Mouse (Mus musculus) hindbrain, embryonic 11.5 days (tissue): Measurements from ENCODE around the gene Micu1. TPM values are rescaled to one million over a fixed set of nuclear protein-coding genes. Genes with fewer than 3 reads are reported as not detected.

Source experiments
- ATAC-seq: fragments of 200-750 bp; cut with Nextera tagmentation; 2 replicates; pipeline ENCODE4 v1.8.0; 2017; ENCODE audit warnings: mild to moderate bottlenecking, moderate TSS enrichment, moderate library complexity; ENCODE audit not compliant: low FRiP score
- DNase-seq: peaks from one replicate; pipeline ENCODE4 v3.0.0-alpha.2; 2015; ENCODE audit warnings: low spot score
- H3K27ac ChIP-seq: fragments of 300-500 bp; sonication (generic); 2 replicates; pipeline ENCODE4 v1.5.1; 2014; ENCODE audit warnings: mild to moderate bottlenecking, low read depth, low read length
- H3K27me3 ChIP-seq: fragments of 300-500 bp; sonication (generic); 2 replicates; pipeline ENCODE4 v1.6.1; 2014; ENCODE audit warnings: mild to moderate bottlenecking, low read length, moderate library complexity, mixed read lengths; ENCODE audit not compliant: control insufficient read depth, insufficient read depth
- H3K36me3 ChIP-seq: fragments of 300-500 bp; sonication (generic); 2 replicates; pipeline ENCODE4 v1.6.1; 2014; ENCODE audit warnings: mild to moderate bottlenecking, low read length, moderate library complexity, mixed read lengths; ENCODE audit not compliant: control insufficient read depth, insufficient read depth
- H3K4me1 ChIP-seq: fragments of 300-500 bp; sonication (generic); replicated peaks from 2 replicates; pipeline ENCODE4 v1.6.1; 2014; ENCODE audit warnings: low read length, mixed read lengths; ENCODE audit not compliant: control insufficient read depth, insufficient read depth
- H3K4me2 ChIP-seq: fragments of 300-500 bp; sonication (generic); replicated peaks from 2 replicates; pipeline ENCODE4 v1.6.1; 2014; ENCODE audit warnings: mild to moderate bottlenecking, low read depth, low read length
- H3K4me3 ChIP-seq: fragments of 300-500 bp; sonication (generic); 2 replicates; pipeline ENCODE4 v1.5.1; 2014; ENCODE audit warnings: low read depth, low read length
- H3K9ac ChIP-seq: fragments of 300-500 bp; sonication (generic); 2 replicates; pipeline ENCODE4 v1.6.1; 2014; ENCODE audit warnings: low read depth, low read length
- H3K9me3 ChIP-seq: fragments of 300-500 bp; sonication (generic); 2 replicates; pipeline ENCODE4 v1.6.1; 2016; ENCODE audit warnings: low read length; ENCODE audit not compliant: control insufficient read depth
- WGBS: fragments of 180-500 bp; shearing (Covaris S2); extraction: QIAGEN DNeasy Blood & Tissue Kit; methylation state at CpG from one replicate; pipeline ENCODE4 v1.1.7; 2014; 5-methylcytosine and 5-hydroxymethylcytosine counted together
- polyA plus RNA-seq: library from polyadenylated mRNA; unstranded; fragments of >200 nt; fragmentation: Nextera tagmentation; extraction: Ambion mirVana; gene quantifications from 2 replicates; pipeline ENCODE4 v1.2.1, GENCODE M21; 2014

The Micu1 gene
- polyA plus RNA-seq, 1 experiment from 2014 or later, result 69.0 TPM

GRCm38 (mm10) chr10:59848953-59849352 is 146.7 kb downstream of the Micu1 start:
- WGBS, result 64% methylated on average over 9 of the region's 9 CpGs
- Histone ChIP-seq H3K9me3 (no peaks in the 10 kb centered on the region), H3K4me2 (no peak overlapping the region), H3K36me3 (no peaks in the 10 kb centered on the region), H3K27me3 (no peaks in the 10 kb centered on the region), H3K4me3 (no peak overlapping the region), H3K27ac (no peak overlapping the region), H3K9ac (no peak overlapping the region), H3K4me1 (no peaks in the 10 kb centered on the region)
- no peak for DNase-seq
- ATAC-seq, result no peak

DNA sequence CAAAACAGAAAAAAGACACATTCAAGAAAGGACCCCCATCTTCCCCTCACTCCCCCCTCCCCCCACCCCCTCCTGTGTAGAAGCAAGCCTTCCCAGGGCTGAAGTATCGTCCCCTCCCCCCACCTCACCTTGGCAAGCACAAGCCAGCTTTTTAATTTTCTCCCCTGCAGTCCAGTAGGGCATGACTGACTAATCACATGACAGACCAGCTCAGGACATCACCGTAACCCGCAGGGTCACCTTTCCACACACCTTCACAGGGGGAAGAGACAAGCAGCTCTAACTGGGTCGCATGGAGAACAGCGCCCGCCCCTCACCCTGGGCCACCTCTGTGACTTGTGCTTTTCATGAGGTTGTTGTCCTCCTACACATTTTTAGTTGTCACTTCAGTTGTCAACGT is 147.1 kb downstream of the Micu1 start:
- no peaks in the 10 kb centered on the region for H3K9me3 ChIP-seq
- no peak overlapping the region for H3K4me3 ChIP-seq
- ATAC-seq (no peak), DNase-seq (no peak)
- WGBS, result 73% methylated on average over 7 of the region's 7 CpGs
- no peak overlapping the region for H3K27ac ChIP-seq
- no peak overlapping the region for H3K9ac ChIP-seq
- H3K36me3 ChIP-seq, result no peaks in the 10 kb centered on the region
- no peak overlapping the region for H3K4me2 ChIP-seq
- H3K4me1 ChIP-seq, result no peaks in the 10 kb centered on the region
- H3K27me3 ChIP-seq, result no peaks in the 10 kb centered on the region

- H3K36me3 ChIP-seq, result no peaks in the 10 kb centered on the region
- DNase-seq (no peak), ATAC-seq (no peak)
- no peak overlapping the region for H3K27ac ChIP-seq
- H3K27me3 ChIP-seq, result no peaks in the 10 kb centered on the region
- no peak overlapping the region for H3K4me2 ChIP-seq
- no peaks in the 10 kb centered on the region for H3K4me1 ChIP-seq
- no peak overlapping the region for H3K4me3 ChIP-seq
- H3K9ac ChIP-seq, result no peak overlapping the region
- 81% methylated on average over 5 of the region's 5 CpGs for WGBS
- H3K9me3 ChIP-seq, result no peaks in the 10 kb centered on the region
Measured at GRCm38 (mm10) chr10:59857157-59857556, 154.9 kb downstream of the Micu1 start.

DNA sequence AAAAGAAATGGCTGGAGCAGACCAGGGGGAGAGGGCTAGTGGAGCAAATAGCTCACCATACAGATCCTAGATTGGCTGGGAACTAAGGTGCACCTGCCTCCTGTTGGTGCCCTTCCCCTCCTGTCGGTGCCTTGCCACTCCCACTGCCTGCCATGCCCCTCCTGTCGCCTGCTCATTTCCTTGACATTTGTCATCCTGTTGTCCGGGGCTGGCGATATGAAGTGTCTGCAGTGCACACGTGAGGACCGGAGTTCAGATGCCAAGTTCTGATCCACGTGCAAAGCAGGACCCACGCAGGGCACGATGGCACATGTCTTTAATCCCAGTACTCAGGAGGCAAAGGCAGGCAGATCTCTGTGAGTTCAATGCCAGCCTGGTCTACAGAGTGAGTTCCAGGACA is 158.4 kb downstream of the Micu1 start:
- no peak overlapping the region for H3K4me2 ChIP-seq
- 79% methylated on average over 9 of the region's 9 CpGs for WGBS
- H3K36me3 ChIP-seq, result no peaks in the 10 kb centered on the region
- no peak for ATAC-seq
- no peak overlapping the region for H3K9ac ChIP-seq
- no peak overlapping the region for H3K4me3 ChIP-seq
- no peaks in the 10 kb centered on the region for H3K9me3 ChIP-seq
- peaks cover 8% of the 10 kb centered on the region; the same call in 1 of the 2 replicates for H3K4me1 ChIP-seq
- no peak for DNase-seq
- H3K27me3 ChIP-seq, result no peaks in the 10 kb centered on the region
- no peak overlapping the region for H3K27ac ChIP-seq

GRCm38 (mm10) chr10:59861201-59861600 is 158.9 kb downstream of the Micu1 start:
- Histone ChIP-seq H3K27ac (no peak overlapping the region), H3K36me3 (no peaks in the 10 kb centered on the region), H3K9me3 (no peaks in the 10 kb centered on the region), H3K4me1 (peaks cover 8% of the 10 kb centered on the region; the same call in 1 of the 2 replicates), H3K9ac (no peak overlapping the region), H3K4me3 (no peak overlapping the region), H3K27me3 (no peaks in the 10 kb centered on the region), H3K4me2 (no peak overlapping the region)
- DNase-seq (no peak), ATAC-seq (no peak)
- WGBS, result 81% methylated on average over 10 of the region's 10 CpGs

DNA sequence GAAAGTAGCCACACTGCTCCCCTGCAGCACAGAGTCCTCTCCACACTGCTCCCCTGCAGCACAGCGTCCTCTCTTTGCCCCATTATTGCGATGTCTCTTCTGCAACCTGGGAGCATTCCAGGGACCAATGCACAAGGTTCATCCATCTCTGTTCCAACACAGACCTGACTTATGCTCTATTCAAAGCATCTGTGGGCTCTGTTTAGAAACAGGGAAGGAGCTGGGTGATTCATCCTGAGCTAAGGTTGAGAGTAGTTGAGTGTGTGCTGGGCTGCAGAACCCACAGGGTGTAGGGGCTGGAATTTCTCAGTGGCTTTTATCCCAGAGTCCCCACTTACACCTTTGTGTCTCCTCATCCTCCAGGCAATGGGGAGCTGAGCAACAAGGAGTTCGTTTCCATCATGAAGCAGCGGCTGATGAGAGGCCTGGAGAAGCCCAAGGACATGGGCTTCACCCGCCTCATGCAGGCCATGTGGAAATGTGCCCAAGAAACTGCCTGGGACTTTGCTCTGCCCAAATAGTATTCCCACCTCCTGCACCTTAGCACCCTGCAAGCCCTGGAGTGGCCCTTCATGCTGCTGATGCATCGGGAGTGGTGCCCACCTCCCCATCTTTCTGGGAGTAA is 160.7 kb downstream of the Micu1 start:
- no peak overlapping the region for H3K4me3 ChIP-seq
- H3K27ac ChIP-seq, result no peak overlapping the region
- no peak for ATAC-seq
- WGBS, result 88% methylated on average over 6 of the region's 6 CpGs
- no peak for DNase-seq
- no peaks in the 10 kb centered on the region for H3K36me3 ChIP-seq
- H3K4me2 ChIP-seq, result no peak overlapping the region
- H3K9me3 ChIP-seq, result no peaks in the 10 kb centered on the region
- no peak overlapping the region for H3K9ac ChIP-seq
- no peaks in the 10 kb centered on the region for H3K27me3 ChIP-seq
- H3K4me1 ChIP-seq, result peaks cover 8% of the 10 kb centered on the region; the same call in 1 of the 2 replicates

DNA sequence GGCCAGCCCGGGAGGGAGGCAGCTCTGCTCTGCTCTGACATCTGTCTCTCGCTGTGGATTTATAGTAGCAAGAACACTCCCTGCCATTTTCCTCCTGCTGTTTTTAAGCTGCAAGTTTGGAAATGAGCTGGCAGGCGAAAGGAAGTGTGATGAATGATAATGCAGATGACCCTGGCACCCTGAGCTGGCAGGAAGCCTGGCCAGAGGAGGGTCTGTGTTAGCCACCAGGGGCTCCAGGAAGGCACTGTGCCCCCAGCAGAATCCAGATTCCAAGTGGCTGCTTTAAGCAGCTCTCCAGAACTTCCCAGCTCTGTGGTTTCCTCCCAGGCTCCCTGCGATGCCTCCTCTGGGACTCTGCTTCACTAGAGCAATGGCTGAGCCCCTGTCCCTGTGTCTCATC is 161.3 kb downstream of the Micu1 start:
- DNase-seq (no peak), ATAC-seq (no peak)
- 31% methylated on average over 4 of the region's 4 CpGs for WGBS
- Histone ChIP-seq H3K4me2 (no peak overlapping the region), H3K36me3 (no peaks in the 10 kb centered on the region), H3K4me1 (peaks cover 8% of the 10 kb centered on the region; the same call in 1 of the 2 replicates), H3K27me3 (no peaks in the 10 kb centered on the region), H3K9ac (no peak overlapping the region), H3K4me3 (no peak overlapping the region), H3K9me3 (no peaks in the 10 kb centered on the region), H3K27ac (no peak overlapping the region)

DNA sequence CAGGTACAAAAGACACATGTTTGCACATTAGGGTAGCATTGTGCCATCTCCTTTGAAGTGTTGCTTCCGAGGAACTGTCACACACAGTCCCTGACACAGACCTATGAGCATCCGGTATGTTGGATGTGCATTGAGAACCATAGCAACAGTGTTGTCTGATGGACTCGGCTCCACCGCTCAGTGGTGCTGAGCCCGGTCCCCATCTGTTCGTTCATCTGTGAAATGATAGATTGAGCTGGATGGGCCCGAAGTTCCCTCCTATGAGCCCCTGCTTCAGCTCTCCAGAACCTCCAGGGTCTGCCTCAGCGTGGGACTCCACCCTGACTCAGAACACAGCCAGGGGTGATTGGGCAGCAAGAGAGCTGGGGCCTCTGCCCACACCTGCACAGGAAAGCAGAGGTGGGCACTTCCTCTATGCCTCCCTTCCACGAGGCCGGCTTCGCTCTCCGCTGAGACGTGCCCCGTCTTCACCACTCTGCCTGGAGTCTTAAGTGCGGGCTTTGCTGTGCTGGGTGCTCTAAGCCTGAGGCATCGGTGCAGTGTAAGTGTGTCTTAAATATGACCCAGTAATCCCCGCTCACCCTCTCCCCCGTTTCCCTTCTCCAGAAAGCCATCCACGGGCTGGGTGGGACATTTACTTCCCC is 162.1 kb downstream of the Micu1 start:
- Histone ChIP-seq H3K36me3 (no peaks in the 10 kb centered on the region), H3K27ac (no peak overlapping the region), H3K9ac (no peak overlapping the region), H3K4me1 (peaks cover 8% of the 10 kb centered on the region; the same call in 1 of the 2 replicates), H3K27me3 (no peaks in the 10 kb centered on the region), H3K9me3 (no peaks in the 10 kb centered on the region), H3K4me2 (no peak overlapping the region), H3K4me3 (no peak overlapping the region)
- WGBS, result 55% methylated on average over 19 of the region's 19 CpGs
- peak; percentile 43 for ATAC-seq
- peak; percentile 30 for DNase-seq
